8 mouse cellular contexts compared by ENCODE assay signal in genomic region chr7:119860971-119861334, GRCm38 (mm10). TPM values are rescaled to one million over a fixed set of nuclear protein-coding genes. Genes with fewer than 3 reads are reported as not detected.
DNase-seq lines count a peak whose midpoint lies in the region; ATAC-seq and TF ChIP-seq lines count a peak whose summit lies in the region.

No protein-coding gene starts in this region.

- no peaks in the 10 kb centered on the region for H3K9me3 ChIP-seq in forebrain, embryonic 15.5 days
- no peaks in the 10 kb centered on the region for H3K9me3 ChIP-seq in forebrain, embryonic 16.5 days (ENCODE audit: control insufficient read depth, low read length)
- no peaks in the 10 kb centered on the region for H3K9me3 ChIP-seq in embryonic facial prominence, embryonic 13.5 days

- DNase-seq in layer of hippocampus, adult 2 months (ENCODE audit: low spot score in 2 of 2) = no peak
- no peak for DNase-seq in layer of hippocampus, adult 8-10 months (ENCODE audit: low spot score in 2 of 2)
- no peak for DNase-seq in right cerebral cortex, postnatal 4 days
- no peak for DNase-seq in lung, postnatal 14 days

- no peak for ATAC-seq in forebrain, embryonic 15.5 days (replicated peaks)
- ATAC-seq in forebrain, embryonic 16.5 days = no peak
- no peak for ATAC-seq in embryonic facial prominence, embryonic 13.5 days (ENCODE audit: insufficient number of reproducible peaks, insufficient read depth, low FRiP score, low TSS enrichment, low read depth)

- TF ChIP-seq CTCF in layer of hippocampus, adult 2 months (conservative IDR thresholded peaks at IDR 0.05) = no peak

- H3K27ac ChIP-seq in forebrain, embryonic 15.5 days (replicated peaks) = peak overlapping the region; percentile 51
- H3K27ac ChIP-seq in forebrain, embryonic 16.5 days (ENCODE audit: low read length) = no peak overlapping the region
- peak overlapping the region; percentile 69; the same call in 1 of the 2 replicates for H3K27ac ChIP-seq in layer of hippocampus, adult 2 months
- peak overlapping the region; percentile 91 for H3K27ac ChIP-seq in embryonic facial prominence, embryonic 13.5 days
- H3K27ac ChIP-seq in macrophage = peak overlapping the region; percentile 60

- no peaks in the 10 kb centered on the region for H3K27me3 ChIP-seq in forebrain, embryonic 15.5 days
- H3K27me3 ChIP-seq in forebrain, embryonic 16.5 days (replicated peaks; ENCODE audit: control insufficient read depth, insufficient read depth, low read length) = no peaks in the 10 kb centered on the region
- no peaks in the 10 kb centered on the region for H3K27me3 ChIP-seq in embryonic facial prominence, embryonic 13.5 days

- no peak overlapping the region for H3K4me2 ChIP-seq in forebrain, embryonic 15.5 days (replicated peaks)
- H3K4me2 ChIP-seq in forebrain, embryonic 16.5 days (ENCODE audit: low read length) = no peak overlapping the region
- H3K4me2 ChIP-seq in embryonic facial prominence, embryonic 13.5 days = peak overlapping the region; percentile 9; the same call in 1 of the 2 replicates

- peaks cover 15% of the 10 kb centered on the region for H3K4me1 ChIP-seq in forebrain, embryonic 15.5 days
- peaks cover 12% of the 10 kb centered on the region for H3K4me1 ChIP-seq in forebrain, embryonic 16.5 days (replicated peaks; ENCODE audit: control insufficient read depth, insufficient read depth, low read length)
- peaks cover 21% of the 10 kb centered on the region for H3K4me1 ChIP-seq in embryonic facial prominence, embryonic 13.5 days

- H3K9ac ChIP-seq in forebrain, embryonic 15.5 days (replicated peaks) = no peak overlapping the region
- H3K9ac ChIP-seq in forebrain, embryonic 16.5 days (replicated peaks; ENCODE audit: low read depth, low read length) = no peak overlapping the region
- H3K9ac ChIP-seq in embryonic facial prominence, embryonic 13.5 days = no peak overlapping the region

- H3K36me3 ChIP-seq in forebrain, embryonic 15.5 days = peaks cover 13% of the 10 kb centered on the region
- H3K36me3 ChIP-seq in forebrain, embryonic 16.5 days (ENCODE audit: control insufficient read depth, insufficient read depth) = no peaks in the 10 kb centered on the region; the same call in 1 of the 2 replicates
- peaks cover 21% of the 10 kb centered on the region for H3K36me3 ChIP-seq in embryonic facial prominence, embryonic 13.5 days
- H3K36me3 ChIP-seq in macrophage (ENCODE audit: inconsistent target) = peaks cover 16% of the 10 kb centered on the region; the same call in 1 of the 2 replicates

- no peaks in the 10 kb centered on the region; the same call in 1 of the 2 replicates for H3K79me2 ChIP-seq in macrophage (ENCODE audit: inconsistent target)

- H3K4me3 ChIP-seq in forebrain, embryonic 15.5 days = no peak overlapping the region
- H3K4me3 ChIP-seq in forebrain, embryonic 16.5 days (replicated peaks; ENCODE audit: low read length) = no peak overlapping the region
- no peak overlapping the region for H3K4me3 ChIP-seq in layer of hippocampus, adult 2 months
- no peak overlapping the region for H3K4me3 ChIP-seq in embryonic facial prominence, embryonic 13.5 days
- H3K4me3 ChIP-seq in macrophage (ENCODE audit: inconsistent target) = no peak overlapping the region

RNA-seq across cellular contexts. Expression of gene Lyrm1, which starts 34.7 kb away (rescaled TPM):
- 14.7 and 16.9 TPM in 2 replicates for polyA plus RNA-seq in forebrain, embryonic 15.5 days (2015; fragmentation: Nextera tagmentation; extraction: Ambion mirVana)
- 14.3 and 17.8 TPM in 2 replicates for polyA plus RNA-seq in forebrain, embryonic 16.5 days (2015; fragmentation: Nextera tagmentation; extraction: Ambion mirVana)
- total RNA-seq in layer of hippocampus, adult 2 months (2021) = 10 to 100 TPM in 1 of 2 experiments, 1 to 10 TPM in 1; 9.8 to 10.8 TPM
- total RNA-seq in layer of hippocampus, adult 8-10 months (2022) = 10 to 100 TPM; 10.6 to 13.4 (median 10.9) TPM
- polyA plus RNA-seq in embryonic facial prominence, embryonic 13.5 days (2015; fragmentation: Nextera tagmentation; extraction: Ambion mirVana) = 10.6 and 12.4 TPM in 2 replicates
- total RNA-seq in macrophage (2018; cell fraction: chromatin; rRNA removed) = 10 to 100 TPM in 6 of 26 experiments, 1 to 10 TPM in 20; 2.7 to 15.7 (median 7.0) TPM
- total RNA-seq in macrophage (2018; cell fraction: cytosol; rRNA removed) = 10 to 100 TPM in 11 of 26 experiments, 1 to 10 TPM in 15; 5.2 to 15.4 (median 9.2) TPM
- total RNA-seq in macrophage (2018; cell fraction: nucleus; rRNA removed) = 10 to 100 TPM in 8 of 26 experiments, 1 to 10 TPM in 18; 4.9 to 13.5 (median 8.6) TPM
- polyA plus RNA-seq in macrophage (2018) = 6.2 to 21.0 TPM (median 8.1 TPM) in 3 replicates

RNA-seq across cellular contexts. Expression of gene Dcun1d3, which starts 35.1 kb away (rescaled TPM):
- polyA plus RNA-seq in forebrain, embryonic 15.5 days (2015; fragmentation: Nextera tagmentation; extraction: Ambion mirVana) = 18.2 and 20.4 TPM in 2 replicates
- 20.4 and 23.8 TPM in 2 replicates for polyA plus RNA-seq in forebrain, embryonic 16.5 days (2015; fragmentation: Nextera tagmentation; extraction: Ambion mirVana)
- total RNA-seq in layer of hippocampus, adult 2 months (2021) = 10 to 100 TPM; 22.3 TPM
- total RNA-seq in layer of hippocampus, adult 8-10 months (2022) = 10 to 100 TPM; 19.6 to 42.2 (median 25.1) TPM
- 10.6 and 13.2 TPM in 2 replicates for polyA plus RNA-seq in embryonic facial prominence, embryonic 13.5 days (2015; fragmentation: Nextera tagmentation; extraction: Ambion mirVana)
- total RNA-seq in macrophage (2018; cell fraction: chromatin; rRNA removed) = 10 to 100 TPM; 26.4 to 85.5 (median 42.5) TPM
- 10 to 100 TPM in 22 of 26 experiments, 1 to 10 TPM in 4; 9.5 to 30.1 (median 12.5) TPM for total RNA-seq in macrophage (2018; cell fraction: cytosol; rRNA removed)
- total RNA-seq in macrophage (2018; cell fraction: nucleus; rRNA removed) = 10 to 100 TPM; 25.7 to 99.9 (median 40.9) TPM
- polyA plus RNA-seq in macrophage (2018) = 6.6 to 9.8 TPM (median 9.0 TPM) in 3 replicates
